Mouse (Mus musculus) left cerebral cortex, adult 18-20 months (tissue): ENCODE measurements at regions not wholly inside any gene's neighbourhood (a gene's known extent, or its start where the extent isn't known, plus 50 kb on each side); places are given as distances from the start of the nearest gene placed in this dataset.
"Not testable (repeated sequence)": the region's sequence is repeated elsewhere in the genome, so short reads cannot be mapped to it uniquely, and the experiment has no call there.

Experiments used
- DNase-seq, 2 experiments: peaks; one replicate each; pipeline ENCODE4 v3.0.0; 2021 to 2022; ENCODE audit warnings: low spot score in 2 of 2, mixed read lengths in 1 of 2

- peak; percentile 6 to 11 for DNase-seq
Measured at GRCm38 (mm10) chr17:81319605-81320004, 122.0 kb upstream of the Gm11096 start.

GRCm38 (mm10) chr17:81316655-81317054, 124.9 kb upstream of the Gm11096 start:
- peak in 1 of 2 experiments; percentile 1 for DNase-seq

GRCm38 (mm10) chr17:81305880-81306279, 135.7 kb upstream of the Gm11096 start:
- DNase-seq: no peak

- DNase-seq: no peak
Measured at GRCm38 (mm10) chr17:81304574-81304973, 137.0 kb upstream of the Gm11096 start.

- DNase-seq: no peak
Measured at GRCm38 (mm10) chr17:81302490-81302889, 139.1 kb upstream of the Gm11096 start.

GRCm38 (mm10) chr17:81291829-81292228, 149.7 kb upstream of the Gm11096 start:
- no peak for DNase-seq

- DNase-seq: no peak
Measured at GRCm38 (mm10) chr17:81282543-81282942, 159.0 kb upstream of the Gm11096 start.

GRCm38 (mm10) chr17:81270235-81270634, 171.3 kb upstream of the Gm11096 start:
- DNase-seq: no peak

- DNase-seq: no peak
Measured at GRCm38 (mm10) chr17:81261957-81262356, 179.6 kb upstream of the Gm11096 start.

- DNase-seq: no peak
Measured at GRCm38 (mm10) chr17:81260036-81260435, 181.5 kb upstream of the Gm11096 start.

GRCm38 (mm10) chr17:81256106-81256505, 185.5 kb upstream of the Gm11096 start:
- DNase-seq: no peak

- DNase-seq: no peak
Measured at GRCm38 (mm10) chr17:81250748-81251147, 185.9 kb upstream of the Thumpd2 start.

- DNase-seq: no peak
Measured at GRCm38 (mm10) chr17:81246156-81246555, 181.3 kb upstream of the Thumpd2 start.

GRCm38 (mm10) chr17:81231771-81232170, 166.9 kb upstream of the Thumpd2 start:
- DNase-seq: not testable (repeated sequence)

- DNase-seq: no peak
Measured at GRCm38 (mm10) chr17:81225281-81225680, 160.4 kb upstream of the Thumpd2 start.

GRCm38 (mm10) chr17:81221436-81221835, 156.6 kb upstream of the Thumpd2 start:
- no peak for DNase-seq

GRCm38 (mm10) chr17:81214844-81215243, 150.0 kb upstream of the Thumpd2 start:
- DNase-seq: peak in 1 of 2 experiments; percentile 34

GRCm38 (mm10) chr17:81212043-81212442, 147.2 kb upstream of the Thumpd2 start:
- DNase-seq: no peak

- no peak for DNase-seq
Measured at GRCm38 (mm10) chr17:81210389-81210788, 145.5 kb upstream of the Thumpd2 start.

- no peak for DNase-seq
Measured at GRCm38 (mm10) chr17:81209323-81209722, 144.4 kb upstream of the Thumpd2 start.

- no peak for DNase-seq
Measured at GRCm38 (mm10) chr17:81201052-81201451, 136.2 kb upstream of the Thumpd2 start.

- DNase-seq: peak in 1 of 2 experiments; percentile 6
Measured at GRCm38 (mm10) chr17:81194006-81194405, 129.1 kb upstream of the Thumpd2 start.

- DNase-seq: peak; percentile 76 to 90
Measured at GRCm38 (mm10) chr17:81193230-81193871, 128.5 kb upstream of the Thumpd2 start.
